10 mouse cellular contexts compared by ENCODE assay signal in genomic region chr19:4315223-4315944, GRCm38 (mm10). TPM values are rescaled to one million over a fixed set of nuclear protein-coding genes. Genes with fewer than 3 reads are reported as not detected.
DNase-seq lines count a peak whose midpoint lies in the region; ATAC-seq lines count a peak whose summit lies in the region.
"Had no signal": no experiment of that assay in that cellular context is flagged by ENCODE, and none has a peak within 500 bp of the region (broad histone marks: within the 10 kb centered on the region; RNA-seq: fewer than 3 reads in every experiment).

No protein-coding gene starts in this region.

- no peak overlapping the region for H3K9ac ChIP-seq in intestine, embryonic 16.5 days (ENCODE audit: low read depth, low read length)
- H3K9ac ChIP-seq in stomach, embryonic 16.5 days (ENCODE audit: low read length) = no peak overlapping the region
- H3K9ac ChIP-seq in forebrain, embryonic 13.5 days = no peak overlapping the region
- H3K9ac ChIP-seq: forebrain, postnatal 0 days; liver, embryonic 13.5 days had no signal

- H3K9me3 ChIP-seq in intestine, embryonic 16.5 days (ENCODE audit: control insufficient read depth, low read length) = no peaks in the 10 kb centered on the region
- no peaks in the 10 kb centered on the region for H3K9me3 ChIP-seq in stomach, embryonic 16.5 days (replicated peaks; ENCODE audit: control insufficient read depth, low read length)
- no peaks in the 10 kb centered on the region for H3K9me3 ChIP-seq in forebrain, embryonic 13.5 days (replicated peaks)
- H3K9me3 ChIP-seq: liver, embryonic 13.5 days had no signal

- 48% methylated on average over 6 of the region's 6 CpGs for WGBS in intestine, embryonic 16.5 days
- 58% methylated on average over 6 of the region's 6 CpGs for WGBS in stomach, embryonic 16.5 days
- WGBS in forebrain, embryonic 13.5 days = 88% methylated on average over 6 of the region's 6 CpGs

- H3K36me3 ChIP-seq in intestine, embryonic 16.5 days (ENCODE audit: control insufficient read depth, insufficient read depth, low read length) = peaks cover 23% of the 10 kb centered on the region
- peaks cover 26% of the 10 kb centered on the region for H3K36me3 ChIP-seq in stomach, embryonic 16.5 days (ENCODE audit: control insufficient read depth, insufficient read depth, low read length)
- H3K36me3 ChIP-seq in forebrain, embryonic 13.5 days (ENCODE audit: poor library complexity, severe bottlenecking) = peaks cover 56% of the 10 kb centered on the region

- H3K4me2 ChIP-seq in intestine, embryonic 16.5 days (ENCODE audit: low read depth, low read length) = no peak overlapping the region
- H3K4me2 ChIP-seq in stomach, embryonic 16.5 days (ENCODE audit: low read depth, low read length) = no peak overlapping the region
- no peak overlapping the region for H3K4me2 ChIP-seq in forebrain, embryonic 13.5 days
- H3K4me2 ChIP-seq: liver, embryonic 13.5 days had no signal

- 0 out of 2 replicates have a peak, but pooled peaks cover 4% of the 10 kb centered on the region for H3K4me1 ChIP-seq in intestine, embryonic 16.5 days (ENCODE audit: control insufficient read depth, insufficient read depth, low read length)
- H3K4me1 ChIP-seq in stomach, embryonic 16.5 days (ENCODE audit: control insufficient read depth, insufficient read depth, low read length) = peaks cover 6% of the 10 kb centered on the region; the same call in 1 of the 2 replicates
- H3K4me1 ChIP-seq in forebrain, embryonic 13.5 days = no peaks in the 10 kb centered on the region

- H3K4me3 ChIP-seq in intestine, embryonic 16.5 days (ENCODE audit: low read length) = no peak overlapping the region
- no peak overlapping the region for H3K4me3 ChIP-seq in stomach, embryonic 16.5 days (replicated peaks; ENCODE audit: low read length)
- no peak overlapping the region for H3K4me3 ChIP-seq in forebrain, embryonic 13.5 days
- H3K4me3 ChIP-seq: liver, embryonic 13.5 days had no signal

- peak overlapping the region; percentile 52; the same call in 1 of the 2 replicates for H3K27ac ChIP-seq in intestine, embryonic 16.5 days (ENCODE audit: low read length)
- 0 out of 2 replicates have a peak overlapping the region, but pooled peaks have one; percentile 18 for H3K27ac ChIP-seq in stomach, embryonic 16.5 days (ENCODE audit: low read length)
- H3K27ac ChIP-seq in forebrain, embryonic 13.5 days = no peak overlapping the region
- H3K27ac ChIP-seq: liver, embryonic 13.5 days had no signal

- DNase-seq in ovary, adult 18-20 months (ENCODE audit: low spot score) = peak; percentile 71
- no peak for DNase-seq in ovary, postnatal 14 days (ENCODE audit: low spot score)
- peak; percentile 89 to 92 for DNase-seq in cerebellum, adult 18-20 months
- no peak for DNase-seq in ovary, postnatal 10 days (ENCODE audit: low spot score)
- DNase-seq in gastrocnemius, postnatal 14 days = no peak
- DNase-seq: forebrain, postnatal 0 days; liver, embryonic 13.5 days had no signal

- intact Hi-C loops in gastrocnemius, postnatal 14 days (cut with DNase I; ENCODE audit: low total_unique reads) = no loop called here

- ATAC-seq in intestine, embryonic 16.5 days = peak; percentile 39; the same call in 1 of the 2 replicates
- ATAC-seq in stomach, embryonic 16.5 days (ENCODE audit: insufficient read depth, low FRiP score) = no peak
- ATAC-seq in forebrain, embryonic 13.5 days = no peak
- ATAC-seq: forebrain, postnatal 0 days had no signal

- H3K27me3 ChIP-seq in intestine, embryonic 16.5 days (replicated peaks; ENCODE audit: control insufficient read depth, insufficient read depth, low read length) = no peaks in the 10 kb centered on the region
- H3K27me3 ChIP-seq in stomach, embryonic 16.5 days (ENCODE audit: control insufficient read depth, insufficient read depth, low read length) = no peaks in the 10 kb centered on the region
- H3K27me3 ChIP-seq in forebrain, embryonic 13.5 days = no peaks in the 10 kb centered on the region
- H3K27me3 ChIP-seq: liver, embryonic 13.5 days had no signal

RNA-seq across cellular contexts. Expression of gene Grk2, which starts 9.4 kb away (rescaled TPM):
- polyA plus RNA-seq in intestine, embryonic 16.5 days (2015; fragmentation: Nextera tagmentation; extraction: Ambion mirVana) = 15.3 and 15.4 TPM in 2 replicates
- polyA plus RNA-seq in stomach, embryonic 16.5 days (2015; fragmentation: Nextera tagmentation; extraction: Ambion mirVana) = 18.0 and 20.0 TPM in 2 replicates
- 10 to 100 TPM; 31.8 to 36.4 TPM for total RNA-seq in gastrocnemius, postnatal 14 days (2021)
- polyA plus RNA-seq in forebrain, embryonic 13.5 days (2015; fragmentation: Nextera tagmentation; extraction: Ambion mirVana) = 14.4 and 15.6 TPM in 2 replicates

RNA-seq across cellular contexts. Expression of gene Ankrd13d, which starts 32.4 kb away (rescaled TPM):
- polyA plus RNA-seq in intestine, embryonic 16.5 days (2015; fragmentation: Nextera tagmentation; extraction: Ambion mirVana) = 4.1 and 4.6 TPM in 2 replicates
- polyA plus RNA-seq in stomach, embryonic 16.5 days (2015; fragmentation: Nextera tagmentation; extraction: Ambion mirVana) = 10.9 and 11.9 TPM in 2 replicates
- total RNA-seq in gastrocnemius, postnatal 14 days (2021) = under 1 TPM; 0.62 to 0.90 TPM
- 14.0 and 15.2 TPM in 2 replicates for polyA plus RNA-seq in forebrain, embryonic 13.5 days (2015; fragmentation: Nextera tagmentation; extraction: Ambion mirVana)

RNA-seq across cellular contexts. Expression of gene Ssh3, which starts 46.4 kb away (rescaled TPM):
- polyA plus RNA-seq in intestine, embryonic 16.5 days (2015; fragmentation: Nextera tagmentation; extraction: Ambion mirVana) = 31.8 and 33.6 TPM in 2 replicates
- 44.5 and 53.2 TPM in 2 replicates for polyA plus RNA-seq in stomach, embryonic 16.5 days (2015; fragmentation: Nextera tagmentation; extraction: Ambion mirVana)
- total RNA-seq in gastrocnemius, postnatal 14 days (2021) = 1 to 10 TPM; 2.6 to 4.4 TPM
- polyA plus RNA-seq in forebrain, embryonic 13.5 days (2015; fragmentation: Nextera tagmentation; extraction: Ambion mirVana) = 3.6 and 4.8 TPM in 2 replicates

Comparison
In these comparisons a context has a peak if more than half of its experiments do, and no peak if none do; other contexts are left out.
1. DNase-seq: peak in ovary, adult 18-20 months (single experiment) and cerebellum, adult 18-20 months (2 of 2); none in ovary, postnatal 14 days (single experiment), ovary, postnatal 10 days (single experiment) and gastrocnemius, postnatal 14 days (single experiment).